Mouse (Mus musculus) small intestine, adult 2 months (tissue): ENCODE results near the gene Vapb. TPM values are rescaled to one million over a fixed set of nuclear protein-coding genes. Genes with fewer than 3 reads are reported as not detected.

Experiments
- H3K27ac ChIP-seq: fragments of 200-500 bp; 2 replicates; pipeline ENCODE4 v1.5.1; 2012; ENCODE audit warnings: low read depth, low read length, control low read depth, inconsistent platforms; ENCODE audit not compliant: insufficient read depth
- H3K27me3 ChIP-seq: fragments of 200-500 bp; 2 replicates; pipeline ENCODE4 v1.6.1; 2012; ENCODE audit warnings: mild to moderate bottlenecking, moderate library complexity, low read length, inconsistent platforms; ENCODE audit not compliant: control insufficient read depth, insufficient read depth
- H3K36me3 ChIP-seq: fragments of 200-500 bp; 2 replicates; pipeline ENCODE4 v1.6.1; 2012; ENCODE audit warnings: mild to moderate bottlenecking, low read length, control low read depth, inconsistent platforms; ENCODE audit not compliant: control insufficient read depth, insufficient read depth
- H3K4me1 ChIP-seq: fragments of 200-500 bp; 2 replicates; pipeline ENCODE4 v1.6.1; 2012; ENCODE audit warnings: low read length, inconsistent platforms, mixed read lengths; ENCODE audit not compliant: control insufficient read depth, insufficient read depth, insufficient read length
- H3K4me3 ChIP-seq: fragments of 200-500 bp; 2 replicates; pipeline ENCODE4 v1.5.1; 2012; ENCODE audit warnings: low read depth, mild to moderate bottlenecking, control low read depth, inconsistent platforms, low read length, moderate library complexity
- CTCF ChIP-seq: fragments of 200-500 bp; IDR thresholded peaks from 2 replicates; pipeline ENCODE4 v1.5.1; 2012; ENCODE audit warnings: low read depth, mild to moderate bottlenecking, control low read depth, inconsistent platforms, low read length, moderate library complexity, mixed read lengths; ENCODE audit not compliant: insufficient replicate concordance, insufficient read length; ENCODE audit errors: extremely low read depth
- POLR2A ChIP-seq: fragments of 200-500 bp; IDR thresholded peaks from 2 replicates; pipeline ENCODE4 v1.6.1; 2012; ENCODE audit warnings: low read depth, mild to moderate bottlenecking, control low read depth, inconsistent platforms, low read length, moderate library complexity
- WGBS: fragments of 180-500 bp; shearing (Covaris S2); methylation state at CpG from one replicate; pipeline ENCODE4 v1.1.7; 2018; 5-methylcytosine and 5-hydroxymethylcytosine counted together
- polyA plus RNA-seq: library from polyadenylated mRNA; depleted of rRNA; stranded (reverse); fragments of >200 nt; gene quantifications from 2 replicates; pipeline ENCODE4 v1.2.3, GENCODE M21; 2012

Gene Vapb
- polyA plus RNA-seq, 1 experiment, result 10.8 TPM

- Histone ChIP-seq H3K27me3 (no peaks in the 10 kb centered on the region), H3K4me3 (no peak overlapping the region), H3K36me3 (no peaks in the 10 kb centered on the region), H3K4me1 (peaks cover 37% of the 10 kb centered on the region), H3K27ac (no peak overlapping the region)
- 72% methylated on average over 7 of the region's 7 CpGs for WGBS
- TF ChIP-seq CTCF (no peak), POLR2A (no peak)
Measured at GRCm38 (mm10) chr2:173739107-173739506, 1.8 kb downstream of the Vapb start.

- Histone ChIP-seq H3K27ac (peak overlapping the region; percentile 44; the same call in 1 of the 2 replicates), H3K27me3 (no peaks in the 10 kb centered on the region), H3K4me3 (no peak overlapping the region), H3K36me3 (no peaks in the 10 kb centered on the region), H3K4me1 (peaks cover 50% of the 10 kb centered on the region)
- TF ChIP-seq CTCF, result no peak
- TF ChIP-seq POLR2A, result no peak
- 46% methylated on average over 13 of the region's 13 CpGs for WGBS
Measured at GRCm38 (mm10) chr2:173742090-173742489, 4.8 kb downstream of the Vapb start.

DNA sequence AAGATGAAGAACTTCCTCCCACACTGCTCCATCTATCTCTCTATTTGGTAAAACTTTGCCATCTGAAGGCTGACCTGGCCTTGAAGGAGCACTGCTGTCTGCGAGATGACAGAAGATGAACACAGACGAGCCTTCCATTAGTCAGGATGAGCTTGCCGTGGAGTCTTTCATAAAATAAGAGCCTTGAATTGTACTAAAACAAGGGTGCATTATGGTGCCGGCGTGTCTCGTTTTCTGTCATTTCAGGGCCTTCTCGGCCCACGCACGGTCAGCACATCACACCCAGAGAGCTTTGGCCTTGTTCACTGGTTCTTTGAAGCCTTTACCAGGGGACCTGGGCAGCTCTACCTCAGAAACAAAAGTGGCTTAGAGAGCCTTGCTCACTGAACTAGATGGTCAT, 5.4 kb downstream of the Vapb start:
- 84% methylated on average over 9 of the region's 9 CpGs for WGBS

GRCm38 (mm10) chr2:173744070-173744815, 6.9 kb downstream of the Vapb start:
- 75% methylated on average over 7 of the region's 7 CpGs for WGBS
- Histone ChIP-seq H3K36me3 (no peaks in the 10 kb centered on the region), H3K4me3 (no peak overlapping the region), H3K27me3 (no peaks in the 10 kb centered on the region), H3K27ac (peak overlapping the region; percentile 52), H3K4me1 (peaks cover 39% of the 10 kb centered on the region)
- TF ChIP-seq CTCF (no peak), POLR2A (no peak)

More for the DNA sequence above, 5.4 kb downstream of the Vapb start:
- no peak overlapping the region for H3K27ac ChIP-seq
- peaks cover 51% of the 10 kb centered on the region for H3K4me1 ChIP-seq
- no peaks in the 10 kb centered on the region for H3K36me3 ChIP-seq
- no peak overlapping the region for H3K4me3 ChIP-seq
- TF ChIP-seq CTCF, result no peak
- no peaks in the 10 kb centered on the region for H3K27me3 ChIP-seq

DNA sequence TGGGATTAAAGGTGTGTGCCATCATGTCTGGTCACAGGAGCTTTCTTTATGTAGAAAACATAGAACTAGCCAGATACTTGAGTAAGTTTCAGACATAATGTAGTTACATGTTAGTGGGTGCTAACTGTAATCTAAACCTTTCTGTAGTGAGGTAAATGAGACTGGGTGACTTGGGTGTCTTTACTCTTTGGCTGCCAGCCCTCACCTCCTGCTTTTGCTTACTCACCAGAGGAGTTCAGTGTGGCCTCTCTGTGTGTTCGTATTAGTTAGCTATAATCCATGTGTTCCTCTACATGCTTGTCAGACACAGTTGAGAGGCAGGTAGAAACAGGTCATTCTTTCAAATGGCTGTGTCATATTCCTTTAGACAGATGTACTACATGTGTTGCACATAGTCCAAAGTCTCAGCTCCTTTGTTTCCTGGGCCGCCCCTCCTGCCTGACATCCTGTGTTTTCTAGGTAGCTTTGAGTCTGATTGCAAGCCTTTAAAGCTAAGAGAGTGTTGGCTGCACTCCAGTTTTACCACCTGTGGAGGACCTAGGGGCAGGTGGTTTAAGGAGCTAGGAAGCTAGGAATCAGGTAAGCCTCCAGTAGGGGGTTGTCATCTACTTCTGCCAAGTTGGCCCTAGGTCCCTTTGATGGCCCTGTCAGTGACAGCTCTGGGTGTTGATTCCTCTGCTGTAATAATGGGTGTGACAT, 11.8 kb downstream of the Vapb start:
- no peak for TF ChIP-seq POLR2A
- TF ChIP-seq CTCF, result no peak
- no peak overlapping the region for H3K4me3 ChIP-seq
- WGBS, result 33% methylated on average over 2 of the region's 2 CpGs
- H3K27me3 ChIP-seq, result no peaks in the 10 kb centered on the region
- H3K36me3 ChIP-seq, result 0 out of 2 replicates have a peak, but pooled peaks cover 1% of the 10 kb centered on the region
- H3K4me1 ChIP-seq, result peaks cover 17% of the 10 kb centered on the region; the same call in 1 of the 2 replicates
- H3K27ac ChIP-seq, result no peak overlapping the region

DNA sequence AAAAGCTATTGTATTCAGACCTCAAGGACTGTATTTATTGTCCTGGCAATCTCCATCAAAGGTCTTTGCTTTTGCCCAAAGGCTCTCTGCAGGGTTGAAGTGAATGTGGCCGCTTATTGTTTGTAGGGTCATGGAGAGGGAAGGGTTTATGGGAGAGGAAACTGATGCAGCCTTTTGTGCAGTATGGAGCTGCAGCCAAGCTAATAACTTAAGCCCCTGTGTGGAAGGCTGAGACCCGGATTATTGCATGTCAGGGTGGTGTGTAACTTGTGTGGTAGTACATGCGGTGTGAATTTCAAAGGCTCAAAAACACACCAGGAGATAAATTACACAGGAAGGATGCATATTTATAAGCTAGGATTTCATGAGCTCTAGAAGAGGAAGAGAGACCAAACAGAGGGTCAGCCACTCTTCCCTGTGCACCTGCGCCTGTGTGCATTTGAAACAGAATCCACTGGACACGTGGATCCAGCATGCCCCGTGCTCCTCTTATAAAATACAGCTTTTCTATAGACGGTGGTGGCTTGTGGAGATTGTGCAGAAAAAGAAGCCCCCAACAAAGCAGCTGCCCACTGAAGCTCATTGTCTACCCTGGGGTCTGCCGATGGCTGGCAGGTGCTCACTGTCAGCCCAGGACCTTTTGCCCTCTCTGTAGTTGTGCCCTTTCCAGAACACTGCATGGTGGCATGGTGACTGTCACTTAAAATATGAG, 18.3 kb downstream of the Vapb start:
- Histone ChIP-seq H3K27me3 (no peaks in the 10 kb centered on the region), H3K4me1 (no peaks in the 10 kb centered on the region), H3K27ac (no peak overlapping the region), H3K4me3 (no peak overlapping the region), H3K36me3 (no peaks in the 10 kb centered on the region; the same call in 1 of the 2 replicates)
- TF ChIP-seq CTCF, result no peak
- TF ChIP-seq POLR2A, result no peak
- 79% methylated on average over 8 of the region's 8 CpGs for WGBS

DNA sequence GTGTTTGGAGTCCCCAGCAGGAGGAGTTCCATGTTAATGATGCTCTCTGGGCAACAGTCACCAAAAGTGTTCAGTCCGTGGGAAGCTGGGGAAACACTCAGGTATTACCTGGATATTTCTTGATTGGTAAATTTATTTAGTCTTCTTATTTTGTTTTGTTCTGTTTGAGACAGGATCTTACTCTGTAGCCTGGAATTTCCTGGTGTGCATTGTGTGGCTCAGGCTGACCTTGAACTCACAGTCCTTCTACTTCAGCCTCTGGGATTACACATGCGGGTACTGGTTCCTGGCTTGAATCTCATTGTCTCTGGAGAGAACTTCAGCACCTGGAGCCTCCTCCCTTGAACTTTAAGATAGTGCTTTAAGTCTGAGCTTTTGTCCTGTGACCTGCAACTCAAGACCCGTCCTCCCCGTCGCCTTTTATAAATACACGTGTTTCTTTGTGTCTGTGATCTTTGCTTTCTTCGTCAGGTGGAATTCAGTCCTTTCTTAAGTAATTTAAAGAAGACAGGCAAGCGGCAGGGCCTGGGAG, 20.4 kb downstream of the Vapb start:
- WGBS, result 77% methylated on average over 8 of the region's 8 CpGs
- no peaks in the 10 kb centered on the region for H3K4me1 ChIP-seq
- no peak for TF ChIP-seq POLR2A
- TF ChIP-seq CTCF, result no peak
- H3K27ac ChIP-seq, result no peak overlapping the region
- peaks cover 8% of the 10 kb centered on the region for H3K36me3 ChIP-seq
- no peak overlapping the region for H3K4me3 ChIP-seq
- no peaks in the 10 kb centered on the region for H3K27me3 ChIP-seq
